Mouse (Mus musculus) testis, adult 2 months (tissue): ENCODE measurements around the gene Adamts15.

Experiments
- CTCF ChIP-seq: fragments of 200-500 bp; IDR thresholded peaks from 2 replicates; pipeline ENCODE4 v1.5.1; 2012; ENCODE audit warnings: low read depth, mild to moderate bottlenecking, inconsistent platforms, low read length, moderate library complexity; ENCODE audit not compliant: control insufficient read depth, insufficient read depth, insufficient replicate concordance
- POLR2A ChIP-seq: fragments of 200-500 bp; IDR thresholded peaks from 2 replicates; pipeline ENCODE4 v1.6.1; 2012; ENCODE audit warnings: low read depth, mild to moderate bottlenecking, inconsistent platforms, low read length, moderate library complexity; ENCODE audit not compliant: control insufficient read depth

DNA sequence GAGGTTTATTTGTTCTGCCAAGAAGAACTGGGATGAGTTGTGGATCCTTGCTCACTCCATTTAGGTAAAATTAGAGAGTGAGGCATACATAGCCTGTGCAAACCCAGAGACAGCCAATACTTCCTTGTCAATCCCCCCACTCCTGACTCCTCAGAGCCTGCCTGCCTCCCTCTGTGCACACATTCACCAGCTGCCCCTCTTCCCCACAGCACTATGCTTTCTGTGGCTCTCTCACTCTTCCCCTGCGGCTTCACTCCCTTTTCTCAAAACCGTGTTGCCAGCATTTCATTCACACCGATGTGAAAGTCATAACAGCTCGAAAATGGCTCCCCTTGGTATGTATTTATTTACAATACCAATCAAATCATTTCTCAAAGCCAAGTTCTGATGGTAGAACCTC lies 10.1 kb upstream of the Adamts15 start:
- TF ChIP-seq POLR2A, result no peak
- no peak for TF ChIP-seq CTCF
